Mouse (Mus musculus) lung, embryonic 15.5 days (tissue): ENCODE results near the gene Ctsd. TPM values are rescaled to one million over a fixed set of nuclear protein-coding genes. Genes with fewer than 3 reads are reported as not detected.

Experiments
- ATAC-seq: fragments of 200-750 bp; cut with Nextera tagmentation; 2 replicates; pipeline ENCODE4 v1.8.0; 2017; ENCODE audit warnings: moderate number of reproducible peaks, borderline replicate concordance; ENCODE audit not compliant: low FRiP score, low TSS enrichment; ENCODE audit errors: extremely low read depth
- H3K27ac ChIP-seq: fragments of 300-500 bp; sonication (generic); 2 replicates; pipeline ENCODE4 v1.5.1; 2015; ENCODE audit warnings: moderate library complexity, mild to moderate bottlenecking, inconsistent platforms
- H3K27me3 ChIP-seq: fragments of 300-500 bp; sonication (generic); 2 replicates; pipeline ENCODE4 v1.6.1; 2015; ENCODE audit warnings: inconsistent platforms
- H3K36me3 ChIP-seq: fragments of 300-500 bp; sonication (generic); 2 replicates; pipeline ENCODE4 v1.6.1; 2015; ENCODE audit warnings: inconsistent platforms
- H3K4me1 ChIP-seq: fragments of 300-500 bp; sonication (generic); 2 replicates; pipeline ENCODE4 v1.6.1; 2015; ENCODE audit warnings: inconsistent platforms
- H3K4me2 ChIP-seq: fragments of 300-500 bp; sonication (generic); 2 replicates; pipeline ENCODE4 v1.6.1; 2015; ENCODE audit warnings: inconsistent platforms, mild to moderate bottlenecking, moderate library complexity
- H3K4me3 ChIP-seq: fragments of 300-500 bp; sonication (generic); 2 replicates; pipeline ENCODE4 v1.5.1; 2015; ENCODE audit warnings: mild to moderate bottlenecking, inconsistent platforms
- H3K9ac ChIP-seq: fragments of 300-500 bp; sonication (generic); 2 replicates; pipeline ENCODE4 v1.6.1; 2015; ENCODE audit warnings: inconsistent platforms
- H3K9me3 ChIP-seq: fragments of 300-500 bp; sonication (generic); 2 replicates; pipeline ENCODE4 v1.6.1; 2016; ENCODE audit warnings: inconsistent platforms
- WGBS: fragments of 180-500 bp; shearing (Covaris S2); methylation state at CpG from one replicate; pipeline ENCODE4 v1.1.7; 2015; 5-methylcytosine and 5-hydroxymethylcytosine counted together
- polyA plus RNA-seq: library from polyadenylated mRNA; unstranded; fragments of >200 nt; fragmentation: Nextera tagmentation; extraction: Ambion mirVana; gene quantifications from 2 replicates; pipeline ENCODE4 v1.2.1, GENCODE M21; 2015

The Ctsd gene
- polyA plus RNA-seq, 1 experiment from 2014 or later, result 299 TPM

- no peak overlapping the region for H3K4me2 ChIP-seq
- no peaks in the 10 kb centered on the region for H3K4me1 ChIP-seq
- no peak for ATAC-seq
- H3K4me3 ChIP-seq, result no peak overlapping the region
- H3K27me3 ChIP-seq, result no peaks in the 10 kb centered on the region
- no peaks in the 10 kb centered on the region for H3K9me3 ChIP-seq
- H3K9ac ChIP-seq, result no peak overlapping the region
- H3K27ac ChIP-seq, result no peak overlapping the region
- H3K36me3 ChIP-seq, result no peaks in the 10 kb centered on the region
- 35% methylated on average over 2 of the region's 2 CpGs for WGBS
Measured at GRCm38 (mm10) chr7:142398052-142398451, 10.2 kb upstream of the Ctsd start.

- no peak for ATAC-seq
- no peaks in the 10 kb centered on the region for H3K27me3 ChIP-seq
- H3K4me2 ChIP-seq, result no peak overlapping the region
- H3K4me3 ChIP-seq, result no peak overlapping the region
- H3K9me3 ChIP-seq, result no peaks in the 10 kb centered on the region
- no peaks in the 10 kb centered on the region for H3K4me1 ChIP-seq
- H3K36me3 ChIP-seq, result no peaks in the 10 kb centered on the region
- H3K27ac ChIP-seq, result no peak overlapping the region
- 96% methylated on average over 1 of the region's 1 CpGs for WGBS
- no peak overlapping the region for H3K9ac ChIP-seq
Measured at GRCm38 (mm10) chr7:142396611-142397010, 8.8 kb upstream of the Ctsd start.

DNA sequence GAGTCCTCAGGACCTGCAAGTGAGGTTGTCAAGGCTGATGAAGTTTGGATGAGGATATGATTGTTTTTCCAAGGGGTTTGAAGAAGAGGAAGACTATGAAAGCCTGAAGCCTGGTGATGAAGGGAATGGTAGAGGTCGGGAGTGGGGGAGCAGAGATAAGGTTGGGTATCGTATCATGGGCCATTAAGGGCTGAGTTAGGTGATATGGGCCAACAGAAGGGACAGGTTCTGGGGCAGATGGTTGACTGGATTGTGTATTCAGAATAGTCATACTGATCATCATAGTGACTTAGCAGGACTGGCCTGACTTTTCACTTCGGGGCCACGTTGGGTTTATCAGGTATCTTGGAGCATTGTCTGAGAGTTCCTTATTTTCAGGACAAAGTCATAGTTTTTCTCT is 7.6 kb upstream of the Ctsd start:
- Histone ChIP-seq H3K27me3 (no peaks in the 10 kb centered on the region), H3K4me3 (no peak overlapping the region), H3K9me3 (no peaks in the 10 kb centered on the region), H3K4me1 (no peaks in the 10 kb centered on the region), H3K27ac (no peak overlapping the region), H3K36me3 (no peaks in the 10 kb centered on the region), H3K9ac (no peak overlapping the region), H3K4me2 (no peak overlapping the region)
- 81% methylated on average over 4 of the region's 4 CpGs for WGBS
- ATAC-seq, result no peak

DNA sequence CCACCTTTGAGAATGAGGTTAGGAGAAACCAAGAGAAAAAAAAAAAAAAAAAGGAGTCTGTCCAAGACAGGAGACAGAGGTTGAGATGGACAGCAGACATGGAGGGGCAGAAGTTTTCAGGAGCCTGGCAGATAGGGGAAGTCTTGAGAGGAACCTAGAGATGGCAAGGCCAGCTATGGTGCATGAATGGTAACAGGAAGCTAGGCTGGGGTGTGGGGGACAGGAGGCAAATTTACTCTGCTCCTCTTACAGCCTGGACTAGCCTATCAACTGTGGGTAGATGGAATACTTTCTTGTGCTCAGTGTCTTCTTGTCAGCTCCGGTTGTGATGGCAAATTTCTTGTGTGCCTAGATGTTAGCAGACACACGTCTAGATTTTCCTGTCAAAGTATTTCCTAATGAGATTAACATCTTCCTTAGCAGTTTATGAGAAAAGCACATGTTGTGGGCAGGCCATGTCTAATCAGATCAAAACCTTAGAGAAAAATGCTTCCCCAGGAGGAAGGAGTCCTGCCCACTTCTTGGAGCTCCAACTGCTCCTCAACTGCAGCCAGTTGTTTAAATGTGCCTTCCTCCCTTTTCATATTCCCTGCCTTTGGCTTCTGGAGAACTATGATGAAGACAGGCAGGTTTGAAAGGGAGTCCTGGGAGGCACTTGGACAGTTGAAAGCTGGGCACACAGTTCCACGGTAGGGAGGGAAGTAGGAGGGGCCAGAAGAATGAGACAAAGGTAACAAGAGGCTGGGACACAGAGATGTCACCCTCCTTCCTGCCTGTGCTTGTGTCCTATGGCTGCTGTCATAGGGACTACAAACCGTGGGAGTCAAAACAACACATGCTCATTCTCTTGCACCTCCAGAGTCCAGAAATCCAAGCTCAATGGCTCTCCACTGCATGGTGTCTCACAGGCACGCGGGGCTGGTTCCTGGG is 6.7 kb upstream of the Ctsd start:
- no peak for ATAC-seq
- 52% methylated on average over 6 of the region's 6 CpGs for WGBS
- no peak overlapping the region for H3K27ac ChIP-seq
- no peak overlapping the region for H3K4me2 ChIP-seq
- no peaks in the 10 kb centered on the region for H3K27me3 ChIP-seq
- H3K9me3 ChIP-seq, result no peaks in the 10 kb centered on the region
- H3K9ac ChIP-seq, result no peak overlapping the region
- H3K4me1 ChIP-seq, result no peaks in the 10 kb centered on the region
- H3K36me3 ChIP-seq, result no peaks in the 10 kb centered on the region
- no peak overlapping the region for H3K4me3 ChIP-seq

DNA sequence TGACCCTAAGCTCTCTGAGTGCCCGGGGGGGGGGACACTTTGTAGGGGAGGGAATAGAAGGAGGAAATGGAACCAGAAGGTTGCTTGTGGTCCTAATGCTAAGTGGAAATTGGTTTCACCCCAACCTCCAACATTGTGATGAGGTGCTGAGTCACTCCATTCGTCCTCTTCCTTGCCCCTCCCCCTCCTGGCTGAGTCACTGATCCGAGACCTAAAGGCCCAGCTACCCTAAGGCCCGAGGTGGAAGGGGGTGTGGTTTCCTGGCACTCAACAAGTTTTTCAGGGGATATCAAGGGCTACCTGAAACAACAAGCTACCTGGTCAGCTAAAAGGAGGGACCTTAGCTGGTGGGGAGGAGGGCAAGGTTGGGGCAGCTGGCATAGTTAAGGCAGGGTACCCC is 5.4 kb upstream of the Ctsd start:
- ATAC-seq, result 0 out of 2 replicates have a peak, but pooled peaks have one; percentile 12
- no peak overlapping the region for H3K27ac ChIP-seq

GRCm38 (mm10) chr7:142391609-142392008 is 3.8 kb upstream of the Ctsd start:
- 48% methylated on average over 4 of the region's 4 CpGs for WGBS
- Histone ChIP-seq H3K4me3 (no peak overlapping the region), H3K9me3 (no peaks in the 10 kb centered on the region), H3K9ac (no peak overlapping the region), H3K4me1 (peaks cover 6% of the 10 kb centered on the region), H3K4me2 (no peak overlapping the region), H3K36me3 (no peaks in the 10 kb centered on the region), H3K27ac (no peak overlapping the region), H3K27me3 (no peaks in the 10 kb centered on the region)
- ATAC-seq, result no peak

More for the DNA sequence above, 5.4 kb upstream of the Ctsd start:
- Histone ChIP-seq H3K36me3 (no peaks in the 10 kb centered on the region), H3K27me3 (no peaks in the 10 kb centered on the region), H3K4me3 (no peak overlapping the region), H3K9ac (no peak overlapping the region), H3K4me1 (no peaks in the 10 kb centered on the region), H3K4me2 (no peak overlapping the region), H3K9me3 (no peaks in the 10 kb centered on the region)
- 24% methylated on average over 4 of the region's 4 CpGs for WGBS

DNA sequence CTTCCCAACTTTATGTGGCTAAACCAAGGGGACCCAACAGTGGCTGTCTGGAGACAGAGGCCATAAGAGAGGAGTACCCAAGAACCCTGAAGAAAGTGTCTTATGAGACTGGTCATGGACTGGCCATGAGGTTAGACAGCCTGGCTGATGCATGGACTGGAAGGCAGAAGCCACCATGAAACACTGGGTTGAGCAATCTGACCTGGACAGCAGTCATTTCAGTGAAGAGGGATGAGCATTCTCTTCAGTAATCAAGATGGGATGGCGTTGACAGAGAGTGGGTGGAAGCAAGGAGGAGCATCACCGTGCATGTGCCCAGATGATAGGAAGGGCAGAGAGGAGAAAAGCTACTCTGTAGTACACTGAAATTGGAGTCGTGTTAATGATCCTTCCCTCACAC is 3.3 kb upstream of the Ctsd start:
- no peak overlapping the region for H3K9ac ChIP-seq
- no peaks in the 10 kb centered on the region for H3K36me3 ChIP-seq
- H3K9me3 ChIP-seq, result no peaks in the 10 kb centered on the region
- WGBS, result 77% methylated on average over 3 of the region's 3 CpGs
- H3K27me3 ChIP-seq, result no peaks in the 10 kb centered on the region
- H3K27ac ChIP-seq, result no peak overlapping the region
- ATAC-seq, result no peak
- no peak overlapping the region for H3K4me2 ChIP-seq
- peaks cover 11% of the 10 kb centered on the region for H3K4me1 ChIP-seq
- no peak overlapping the region for H3K4me3 ChIP-seq

DNA sequence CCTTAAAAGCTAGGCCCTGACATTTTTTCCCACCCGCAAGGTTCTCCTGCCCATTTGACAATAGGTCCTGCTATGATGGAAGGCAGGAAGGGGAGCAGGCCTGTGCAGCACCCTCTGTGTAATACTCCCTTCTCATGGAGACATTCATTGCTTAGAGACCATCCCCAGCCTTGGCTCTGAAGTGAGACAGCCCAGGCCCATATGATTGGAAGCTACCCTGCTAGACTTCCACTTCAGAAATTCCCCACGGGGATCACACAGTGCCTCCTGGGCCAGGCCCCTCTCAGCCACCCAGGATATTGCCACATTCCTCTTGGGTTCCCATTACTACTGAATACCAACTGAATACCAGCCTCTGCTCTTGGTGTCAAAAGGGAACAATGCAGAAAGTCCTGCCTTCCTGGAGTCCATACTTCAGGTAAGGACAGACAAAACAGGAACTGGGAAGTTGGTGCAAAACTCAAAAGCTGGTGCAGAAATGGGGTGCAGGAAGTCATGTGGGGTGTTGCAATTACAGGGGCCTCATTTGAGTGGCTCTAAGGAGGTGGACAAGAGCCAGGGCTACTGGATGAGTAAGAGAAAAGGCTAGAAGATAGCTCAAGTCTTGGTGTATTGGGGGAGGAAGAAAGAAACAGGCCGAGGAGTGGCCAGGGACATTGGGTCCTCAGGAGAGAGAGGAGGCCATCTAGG is 2.3 kb upstream of the Ctsd start:
- Histone ChIP-seq H3K4me2 (no peak overlapping the region), H3K27me3 (no peaks in the 10 kb centered on the region), H3K4me3 (no peak overlapping the region), H3K9me3 (no peaks in the 10 kb centered on the region), H3K36me3 (peaks cover 8% of the 10 kb centered on the region), H3K4me1 (peaks cover 17% of the 10 kb centered on the region), H3K9ac (no peak overlapping the region), H3K27ac (no peak overlapping the region)
- ATAC-seq, result no peak
- 82% methylated on average over 3 of the region's 3 CpGs for WGBS

DNA sequence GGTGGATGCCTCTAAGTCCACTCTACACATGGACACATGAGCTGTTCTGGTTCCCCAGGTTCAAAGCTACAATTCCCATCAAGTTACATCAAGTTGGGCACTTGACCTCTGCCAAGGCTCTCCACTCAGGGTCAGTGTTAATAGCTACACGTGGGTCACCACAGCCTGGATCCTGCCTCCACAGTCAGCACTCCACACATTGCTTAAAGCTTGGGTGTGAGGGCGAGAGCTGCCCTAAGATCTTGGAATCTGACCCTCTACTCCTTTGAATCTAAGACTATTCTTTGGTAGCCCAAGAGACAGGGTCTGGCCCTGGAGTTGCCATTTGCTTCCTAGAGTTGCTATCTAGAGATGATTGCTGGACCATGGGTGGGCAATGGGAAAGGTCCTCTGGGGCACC is 902 bp upstream of the Ctsd start:
- H3K4me2 ChIP-seq, result no peak overlapping the region
- ATAC-seq, result no peak
- no peak overlapping the region for H3K27ac ChIP-seq
- no peak overlapping the region for H3K9ac ChIP-seq
- H3K9me3 ChIP-seq, result no peaks in the 10 kb centered on the region
- no peaks in the 10 kb centered on the region for H3K27me3 ChIP-seq
- 82% methylated on average over 2 of the region's 2 CpGs for WGBS
- H3K4me1 ChIP-seq, result peaks cover 17% of the 10 kb centered on the region
- peaks cover 21% of the 10 kb centered on the region for H3K36me3 ChIP-seq
- H3K4me3 ChIP-seq, result no peak overlapping the region

DNA sequence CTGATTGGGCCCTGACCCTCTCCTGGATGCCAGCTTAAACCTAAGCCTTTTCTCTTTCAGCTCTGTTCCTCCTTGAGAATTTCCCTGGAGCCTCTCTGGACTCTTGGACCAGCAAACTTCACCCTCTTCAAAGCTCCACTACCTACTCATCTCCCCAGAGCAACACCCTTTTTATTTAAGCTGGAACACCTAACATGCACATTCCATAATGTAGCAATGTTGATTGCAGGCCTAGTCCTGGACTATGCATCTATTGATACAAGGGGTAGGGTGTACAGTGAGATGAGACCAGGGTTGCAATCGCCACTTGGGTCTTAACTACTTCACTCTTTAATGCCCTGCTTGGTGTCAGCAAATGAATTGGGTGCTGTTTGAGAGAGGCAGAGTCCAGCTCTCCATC is 360 bp upstream of the Ctsd start:
- H3K9ac ChIP-seq, result 0 out of 2 replicates have a peak overlapping the region, but pooled peaks have one; percentile 8
- H3K4me1 ChIP-seq, result peaks cover 17% of the 10 kb centered on the region
- H3K36me3 ChIP-seq, result peaks cover 27% of the 10 kb centered on the region
- peak overlapping the region; percentile 81 for H3K4me2 ChIP-seq
- no peaks in the 10 kb centered on the region for H3K27me3 ChIP-seq
- WGBS, result 88% methylated on average over 1 of the region's 1 CpGs
- H3K9me3 ChIP-seq, result no peaks in the 10 kb centered on the region
- H3K27ac ChIP-seq, result peak overlapping the region; percentile 33
- ATAC-seq, result peak; percentile 20; the same call in 1 of the 2 replicates
- H3K4me3 ChIP-seq, result peak overlapping the region; percentile 88

DNA sequence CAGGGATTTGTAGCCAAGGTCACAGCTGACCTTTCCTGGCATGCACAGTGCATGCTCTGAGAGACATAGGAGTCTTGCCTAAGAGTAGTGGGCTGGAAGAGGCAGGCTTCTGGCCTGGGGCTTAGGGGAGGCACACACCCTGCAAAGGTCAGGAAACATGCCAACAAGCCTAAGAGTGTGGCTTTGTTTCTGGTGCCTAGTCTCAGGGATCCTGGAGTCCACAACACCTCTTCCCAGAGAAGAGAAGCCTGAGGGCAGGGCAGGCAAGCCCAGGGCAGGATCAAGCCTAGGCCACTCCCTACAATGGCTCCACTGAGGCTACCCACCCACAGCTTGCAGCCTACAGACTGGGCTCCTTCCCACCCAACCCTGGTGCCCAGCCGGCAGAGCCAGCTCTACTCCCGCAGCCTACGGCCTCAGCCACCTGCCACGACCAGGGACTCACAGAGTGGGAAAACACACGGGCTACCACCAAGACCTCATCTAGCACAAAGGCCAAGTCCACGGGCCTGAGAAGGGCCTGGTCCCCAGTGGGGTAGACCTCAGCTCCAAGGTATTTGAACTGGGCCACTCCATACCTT is 1.1 kb downstream of the Ctsd start:
- H3K9ac ChIP-seq, result peak overlapping the region; percentile 85
- 40% methylated on average over 6 of the region's 6 CpGs for WGBS
- H3K4me3 ChIP-seq, result peak overlapping the region; percentile 88
- H3K4me1 ChIP-seq, result peaks cover 17% of the 10 kb centered on the region
- peaks cover 42% of the 10 kb centered on the region for H3K36me3 ChIP-seq
- peak overlapping the region; percentile 81 for H3K4me2 ChIP-seq
- no peaks in the 10 kb centered on the region for H3K9me3 ChIP-seq
- no peak overlapping the region for H3K27ac ChIP-seq
- ATAC-seq, result no peak
- H3K27me3 ChIP-seq, result no peaks in the 10 kb centered on the region
